Mouse (Mus musculus): Measurements from ENCODE around the gene Cog2. TPM values are rescaled to one million over a fixed set of nuclear protein-coding genes. Genes with fewer than 3 reads are reported as not detected.

Cog2 gene
- total and polyA plus RNA-seq, 3 experiments = 32.6 to 37.5 TPM; not detected in 1

DNA sequence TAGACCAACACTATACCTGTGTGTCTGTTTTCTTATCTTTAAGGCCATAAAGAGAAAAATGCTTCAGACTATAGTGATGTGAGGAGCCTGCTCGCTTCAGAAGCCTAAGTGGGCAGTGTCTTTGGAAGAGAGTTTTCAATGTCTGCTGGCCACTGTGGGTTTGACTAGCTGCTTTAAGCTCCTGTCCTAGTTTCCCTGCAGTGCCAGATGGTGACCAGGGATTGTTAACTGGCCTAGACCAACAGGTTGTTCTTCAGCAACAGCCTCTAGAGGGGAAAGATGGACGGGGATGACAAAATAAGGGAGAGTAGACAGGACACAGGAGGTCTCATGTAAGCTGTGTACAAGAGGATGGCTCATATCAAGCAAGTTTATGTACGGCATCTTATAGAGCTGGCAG is 41.3 kb upstream of the Cog2 start:
- no peak for DNase-seq (ENCODE audit: low read depth, low spot score)
- Histone ChIP-seq H3K27ac (ENCODE audit: control insufficient read depth, low read depth, low read length) (no peak overlapping the region), H3K9me3 (replicated peaks; ENCODE audit: insufficient read depth, low read length) (no peaks in the 10 kb centered on the region), H3K4me1 (ENCODE audit: control insufficient read depth in 1 of 2, insufficient read depth in 2 of 2, low read length in 2 of 2) (no peaks in the 10 kb centered on the region), H3K9ac (ENCODE audit: control insufficient read depth, low read depth, low read length, poor library complexity, severe bottlenecking) (no peak overlapping the region), H3K79me2 (ENCODE audit: control insufficient read depth, insufficient read depth, low read length, poor library complexity) (no peaks in the 10 kb centered on the region), H3K36me3 (ENCODE audit: control insufficient read depth in 1 of 2, insufficient read depth in 2 of 2, low read length in 2 of 2) (no peaks in the 10 kb centered on the region), H3K4me3 (ENCODE audit: control insufficient read depth in 1 of 2, insufficient read depth in 1 of 2, low read depth in 2 of 2, low read length in 2 of 2) (no peak overlapping the region), H3K27me3 (ENCODE audit: control insufficient read depth in 1 of 2, insufficient read depth in 2 of 2, low read length in 2 of 2) (no peaks in the 10 kb centered on the region; a peak in 1 of 4 replicates)
- TF ChIP-seq ZC3H11A (IDR thresholded peaks at IDR 0.05; ENCODE audit: low read depth, low read length) = no peak
- TF ChIP-seq MEF2A (IDR thresholded peaks at IDR 0.05; ENCODE audit: extremely low read depth, insufficient replicate concordance, low read depth, low read length, poor library complexity, severe bottlenecking) = no peak
- TF ChIP-seq NELFE (IDR thresholded peaks at IDR 0.05; ENCODE audit: low read depth, low read length) = no peak
- TF ChIP-seq RCOR1 (IDR thresholded peaks at IDR 0.05; ENCODE audit: low read depth, low read length) = no peak
- TF ChIP-seq MXI1 (IDR thresholded peaks at IDR 0.05; ENCODE audit: low read depth, low read length) = no peak
- TF ChIP-seq EP300 (IDR thresholded peaks at IDR 0.05; ENCODE audit: low read depth in 1 of 2, low read length in 2 of 2) = no peak
- no peak for TF ChIP-seq POLR2A (IDR thresholded peaks at IDR 0.05; ENCODE audit: control insufficient read depth in 1 of 2, insufficient read depth in 1 of 2, low read depth in 1 of 2, low read length in 2 of 2, poor library complexity in 1 of 2)
- no peak for TF ChIP-seq UBTF (IDR thresholded peaks at IDR 0.05; ENCODE audit: borderline replicate concordance, insufficient read depth, low read depth, low read length)
- no peak for TF ChIP-seq BHLHE40 (IDR thresholded peaks at IDR 0.05; ENCODE audit: borderline replicate concordance, low read depth, low read length)
- TF ChIP-seq POLR2AphosphoS5 (IDR thresholded peaks at IDR 0.05; ENCODE audit: borderline replicate concordance, low read depth, low read length) = no peak
- TF ChIP-seq GABPA (IDR thresholded peaks at IDR 0.05; ENCODE audit: low read depth, low read length) = no peak

DNA sequence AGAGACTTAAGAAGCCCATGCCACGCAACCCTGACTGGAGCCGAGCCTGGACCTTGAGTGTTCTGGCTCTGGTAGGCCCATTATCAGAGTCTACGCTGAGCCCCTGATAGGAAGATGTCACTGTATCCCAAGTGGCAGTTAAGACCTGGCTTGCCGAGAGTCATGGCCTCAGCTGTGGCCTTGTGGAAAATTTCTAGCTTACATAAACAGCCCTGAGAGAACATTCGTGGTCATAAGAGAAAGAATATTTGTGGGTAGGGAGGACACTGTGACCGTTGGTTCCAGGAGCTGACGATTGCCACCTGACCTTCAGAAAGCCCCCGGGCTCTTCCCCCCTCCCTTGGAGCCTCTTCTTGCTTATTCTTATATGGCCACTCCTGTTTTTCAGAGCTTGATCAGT is 40.2 kb upstream of the Cog2 start:
- no peak for TF ChIP-seq NRF1 (IDR thresholded peaks at IDR 0.05; ENCODE audit: insufficient read depth, low read depth, low read length, poor library complexity, severe bottlenecking)
- TF ChIP-seq CHD2 (IDR thresholded peaks at IDR 0.05; ENCODE audit: low read length) = no peak
- no peak for TF ChIP-seq UBTF (IDR thresholded peaks at IDR 0.05; ENCODE audit: borderline replicate concordance, insufficient read depth, low read depth, low read length)
- no peak for TF ChIP-seq TBP (IDR thresholded peaks at IDR 0.05; ENCODE audit: low read depth, low read length)
- TF ChIP-seq BHLHE40 (IDR thresholded peaks at IDR 0.05; ENCODE audit: borderline replicate concordance, low read depth, low read length) = no peak
- TF ChIP-seq POLR2AphosphoS5 (IDR thresholded peaks at IDR 0.05; ENCODE audit: borderline replicate concordance, low read depth, low read length) = no peak
- no peak for TF ChIP-seq USF2 (IDR thresholded peaks at IDR 0.05; ENCODE audit: borderline replicate concordance in 1 of 2, insufficient read depth in 1 of 2, low read depth in 1 of 2, low read length in 2 of 2)
- TF ChIP-seq MAX (IDR thresholded peaks at IDR 0.05; ENCODE audit: low read length) = no peak
- no peak for TF ChIP-seq RCOR1 (IDR thresholded peaks at IDR 0.05; ENCODE audit: low read depth, low read length)
- Histone ChIP-seq H3K9ac (ENCODE audit: control insufficient read depth, low read depth, low read length, poor library complexity, severe bottlenecking) (no peak overlapping the region), H3K9me3 (replicated peaks; ENCODE audit: insufficient read depth, low read length) (no peaks in the 10 kb centered on the region), H3K27me3 (ENCODE audit: control insufficient read depth in 1 of 2, insufficient read depth in 2 of 2, low read length in 2 of 2) (no peaks in the 10 kb centered on the region; a peak in 1 of 4 replicates), H3K27ac (ENCODE audit: control insufficient read depth, low read depth, low read length) (no peak overlapping the region), H3K79me2 (ENCODE audit: control insufficient read depth, insufficient read depth, low read length, poor library complexity) (no peaks in the 10 kb centered on the region), H3K4me3 (ENCODE audit: control insufficient read depth in 1 of 2, insufficient read depth in 1 of 2, low read depth in 2 of 2, low read length in 2 of 2) (no peak overlapping the region), H3K36me3 (ENCODE audit: control insufficient read depth in 1 of 2, insufficient read depth in 2 of 2, low read length in 2 of 2) (no peaks in the 10 kb centered on the region), H3K4me1 (ENCODE audit: control insufficient read depth in 1 of 2, insufficient read depth in 2 of 2, low read length in 2 of 2) (no peaks in the 10 kb centered on the region)
- no peak for DNase-seq (ENCODE audit: low read depth, low spot score)
